Mouse (Mus musculus): ENCODE results near the gene Dusp16. TPM values are rescaled to one million over a fixed set of nuclear protein-coding genes. Genes with fewer than 3 reads are reported as not detected.
"Not testable (repeated sequence)": the region's sequence is repeated elsewhere in the genome, so short reads cannot be mapped to it uniquely, and the experiment has no call there.

Gene Dusp16
- total RNA-seq, 1 experiment = 10.3 TPM

GRCm38 (mm10) chr6:134678037-134678436, 114.4 kb downstream of the Dusp16 start:
- Histone ChIP-seq H3K9me3 (ENCODE audit: control insufficient read depth, insufficient read depth, low read depth, low read length) (no peaks in the 10 kb centered on the region), H3K4me3 (ENCODE audit: insufficient read depth in 1 of 2, low read depth in 1 of 2, low read length in 2 of 2, poor library complexity in 1 of 2, severe bottlenecking in 1 of 2) (no peak overlapping the region), H3K4me1 (ENCODE audit: control insufficient read depth in 2 of 2, insufficient read depth in 2 of 2, low read length in 2 of 2, poor library complexity in 1 of 2) (peaks cover 0 to 2% of the 10 kb centered on the region in 2 experiments; a peak in 1 of 4 replicates), H3K9ac (ENCODE audit: insufficient read depth, low read depth, low read length, poor library complexity, severe bottlenecking) (no peak overlapping the region), H3K27ac (ENCODE audit: insufficient read depth, low read depth, low read length, poor library complexity, severe bottlenecking) (no peak overlapping the region), H3K36me3 (ENCODE audit: control insufficient read depth, insufficient read depth, low read length, poor library complexity, severe bottlenecking) (no peaks in the 10 kb centered on the region)
- no peak for DNase-seq (ENCODE audit: low read depth, low spot score)
- TF ChIP-seq ZNF384 (IDR thresholded peaks at IDR 0.05; ENCODE audit: low read depth, low read length) (no peak), MAFK (IDR thresholded peaks at IDR 0.05; ENCODE audit: insufficient read depth, low read depth, low read length) (no peak), CHD2 (IDR thresholded peaks at IDR 0.05; ENCODE audit: low read depth, low read length) (no peak), HCFC1 (IDR thresholded peaks at IDR 0.05; ENCODE audit: borderline replicate concordance, insufficient read depth, low read length) (no peak), ZC3H11A (IDR thresholded peaks at IDR 0.05; ENCODE audit: borderline replicate concordance, low read depth, low read length) (no peak)
- in situ Hi-C loops (cut with MboI; ENCODE audit: low sequenced_read_pairs in 2 of 2, unreplicated experiment in 2 of 2) = no loop called here

GRCm38 (mm10) chr6:134677504-134677903, 114.9 kb downstream of the Dusp16 start:
- Histone ChIP-seq H3K36me3 (ENCODE audit: control insufficient read depth, insufficient read depth, low read length, poor library complexity, severe bottlenecking) (no peaks in the 10 kb centered on the region), H3K9me3 (ENCODE audit: control insufficient read depth, insufficient read depth, low read depth, low read length) (no peaks in the 10 kb centered on the region), H3K9ac (ENCODE audit: insufficient read depth, low read depth, low read length, poor library complexity, severe bottlenecking) (no peak overlapping the region), H3K4me3 (ENCODE audit: insufficient read depth in 1 of 2, low read depth in 1 of 2, low read length in 2 of 2, poor library complexity in 1 of 2, severe bottlenecking in 1 of 2) (no peak overlapping the region), H3K4me1 (ENCODE audit: control insufficient read depth in 2 of 2, insufficient read depth in 2 of 2, low read length in 2 of 2, poor library complexity in 1 of 2) (peaks cover 0 to 2% of the 10 kb centered on the region in 2 experiments; a peak in 1 of 4 replicates), H3K27ac (ENCODE audit: insufficient read depth, low read depth, low read length, poor library complexity, severe bottlenecking) (no peak overlapping the region)
- in situ Hi-C loops (cut with MboI; ENCODE audit: low sequenced_read_pairs in 2 of 2, unreplicated experiment in 2 of 2) = no loop called here
- DNase-seq (ENCODE audit: low read depth, low spot score) = no peak
- TF ChIP-seq ZNF384 (IDR thresholded peaks at IDR 0.05; ENCODE audit: low read depth, low read length) (no peak), CHD2 (IDR thresholded peaks at IDR 0.05; ENCODE audit: low read depth, low read length) (no peak), HCFC1 (IDR thresholded peaks at IDR 0.05; ENCODE audit: borderline replicate concordance, insufficient read depth, low read length) (no peak), ZC3H11A (IDR thresholded peaks at IDR 0.05; ENCODE audit: borderline replicate concordance, low read depth, low read length) (no peak), MAFK (IDR thresholded peaks at IDR 0.05; ENCODE audit: insufficient read depth, low read depth, low read length) (no peak)

GRCm38 (mm10) chr6:134673712-134674111, 118.7 kb downstream of the Dusp16 start:
- in situ Hi-C loops (cut with MboI; ENCODE audit: low sequenced_read_pairs in 2 of 2, unreplicated experiment in 2 of 2) = loop anchor here in 1 of 2 experiments (25.0 kb wide), 1 partner anchor 164 kb away; the partner anchor contains the start of gene Crebl2
- not testable (repeated sequence) for H3K9ac ChIP-seq (ENCODE audit: insufficient read depth, low read depth, low read length, poor library complexity, severe bottlenecking); H3K9me3 ChIP-seq (ENCODE audit: control insufficient read depth, insufficient read depth, low read depth, low read length); H3K4me1 ChIP-seq (ENCODE audit: control insufficient read depth in 2 of 2, insufficient read depth in 2 of 2, low read length in 2 of 2, poor library complexity in 1 of 2); DNase-seq (ENCODE audit: low read depth, low spot score); H3K4me3 ChIP-seq (ENCODE audit: insufficient read depth in 1 of 2, low read depth in 1 of 2, low read length in 2 of 2, poor library complexity in 1 of 2, severe bottlenecking in 1 of 2); H3K27ac ChIP-seq (ENCODE audit: insufficient read depth, low read depth, low read length, poor library complexity, severe bottlenecking); H3K36me3 ChIP-seq (ENCODE audit: control insufficient read depth, insufficient read depth, low read length, poor library complexity, severe bottlenecking)

- H3K4me3 ChIP-seq (ENCODE audit: insufficient read depth in 1 of 2, low read depth in 1 of 2, low read length in 2 of 2, poor library complexity in 1 of 2, severe bottlenecking in 1 of 2) = no peak overlapping the region
- H3K36me3 ChIP-seq (ENCODE audit: control insufficient read depth, insufficient read depth, low read length, poor library complexity, severe bottlenecking) = no peaks in the 10 kb centered on the region
- DNase-seq (ENCODE audit: low read depth, low spot score) = no peak
- H3K27ac ChIP-seq (ENCODE audit: insufficient read depth, low read depth, low read length, poor library complexity, severe bottlenecking) = no peak overlapping the region
- peaks cover 0 to under 1% of the 10 kb centered on the region in 2 experiments; a peak in 1 of 4 replicates for H3K4me1 ChIP-seq (ENCODE audit: control insufficient read depth in 2 of 2, insufficient read depth in 2 of 2, low read length in 2 of 2, poor library complexity in 1 of 2)
- no peak overlapping the region for H3K9ac ChIP-seq (ENCODE audit: insufficient read depth, low read depth, low read length, poor library complexity, severe bottlenecking)
- H3K9me3 ChIP-seq (ENCODE audit: control insufficient read depth, insufficient read depth, low read depth, low read length) = no peaks in the 10 kb centered on the region
- in situ Hi-C loops (cut with MboI; ENCODE audit: low sequenced_read_pairs in 2 of 2, unreplicated experiment in 2 of 2) = loop anchor here in 1 of 2 experiments (25.0 kb wide), 1 partner anchor 166 kb away; the partner anchor contains the start of gene Crebl2
- TF ChIP-seq CHD2 (IDR thresholded peaks at IDR 0.05; ENCODE audit: low read depth, low read length) (no peak), HCFC1 (IDR thresholded peaks at IDR 0.05; ENCODE audit: borderline replicate concordance, insufficient read depth, low read length) (no peak), ZNF384 (IDR thresholded peaks at IDR 0.05; ENCODE audit: low read depth, low read length) (no peak), MAFK (IDR thresholded peaks at IDR 0.05; ENCODE audit: insufficient read depth, low read depth, low read length) (no peak), ZC3H11A (IDR thresholded peaks at IDR 0.05; ENCODE audit: borderline replicate concordance, low read depth, low read length) (no peak)
Measured at GRCm38 (mm10) chr6:134670881-134671411, 121.5 kb downstream of the Dusp16 start.

Measured in ES-E14 (cell line).